Mouse (Mus musculus): ENCODE data around the gene Sord.

DNA sequence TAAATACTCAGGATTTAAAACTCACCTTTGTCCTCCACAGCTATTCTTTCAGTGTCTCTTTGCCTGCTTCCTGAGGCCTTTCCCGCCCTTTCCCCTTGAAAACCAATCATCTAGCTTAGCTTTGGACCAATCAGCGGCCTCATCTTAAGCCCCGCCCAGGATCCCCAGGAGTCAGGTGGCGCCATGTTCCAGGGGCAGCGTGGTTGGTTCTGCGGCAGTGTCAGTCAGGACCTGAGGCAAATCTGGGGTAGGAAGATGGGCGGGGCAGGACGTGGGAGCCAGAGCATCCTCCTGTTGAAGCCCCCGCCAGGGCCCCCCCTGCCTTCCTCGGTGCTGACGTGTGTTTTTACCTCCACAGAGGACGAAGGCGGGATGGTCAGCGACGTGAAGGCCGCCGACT lies 48.4 kb upstream of the Sord start, which contains the start of the genes Patl2 and Terb2:
- TF ChIP-seq CTCF (IDR thresholded peaks at IDR 0.05; ENCODE audit: control insufficient read depth, insufficient read depth, insufficient read length) (no peak), MYOD1 (IDR thresholded peaks at IDR 0.05; ENCODE audit: control insufficient read depth, insufficient read length, low read depth) (no peak), USF1 (IDR thresholded peaks at IDR 0.05; ENCODE audit: low read depth) (no peak), MAX (IDR thresholded peaks at IDR 0.05) (no peak), CEBPB (IDR thresholded peaks at IDR 0.05; ENCODE audit: low read depth) (no peak)
